Mouse (Mus musculus): ENCODE measurements at regions not wholly inside any gene's neighbourhood (a gene's known extent, or its start where the extent isn't known, plus 50 kb on each side); places are given as distances from the start of the nearest gene placed in this dataset.
A peak's percentile ranks its signal among the peaks of the same experiment; 100 is the strongest.

DNA sequence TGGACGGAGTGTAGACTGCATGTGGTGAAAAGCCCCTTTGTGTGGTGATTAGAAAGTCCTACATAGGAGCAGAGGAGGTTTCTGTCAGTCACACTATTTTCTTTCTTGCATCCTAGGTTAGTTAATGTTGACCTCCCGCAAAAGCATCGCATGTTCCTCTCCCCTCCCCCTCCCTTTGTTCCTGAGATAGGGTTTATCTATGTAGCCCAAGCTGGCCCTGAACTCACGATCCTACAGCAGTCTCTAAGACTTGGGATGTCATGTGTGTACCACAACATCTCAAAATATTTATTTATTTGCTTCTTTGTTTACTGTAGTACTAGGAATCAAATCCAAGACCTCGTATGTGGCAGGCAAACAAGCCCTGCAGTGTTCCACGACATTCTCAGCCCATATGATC lies 116.2 kb upstream of the Serp2 start:
- no peak for DNase-seq (ENCODE audit: low read depth)

DNA sequence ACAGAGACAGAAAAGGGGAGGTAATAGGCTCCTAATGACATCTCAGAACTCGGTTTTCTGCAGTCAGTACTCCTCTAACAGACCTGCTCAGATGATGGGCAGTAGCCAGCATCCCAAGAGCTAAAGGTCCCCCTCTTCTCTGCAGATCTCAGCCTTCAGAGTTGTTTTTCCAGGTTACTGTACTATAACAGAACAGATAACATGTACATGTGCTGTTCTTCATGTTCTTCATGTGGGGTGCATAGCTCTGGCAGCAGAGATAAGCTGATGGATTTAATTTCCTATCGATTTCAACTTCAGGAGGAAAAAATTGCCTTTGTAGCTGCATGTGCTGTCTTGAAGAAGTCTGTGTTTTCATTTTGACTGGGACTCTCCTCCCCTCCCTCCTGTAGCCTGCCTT lies 115.8 kb upstream of the Serp2 start:
- no peak for DNase-seq (ENCODE audit: low read depth)

DNA sequence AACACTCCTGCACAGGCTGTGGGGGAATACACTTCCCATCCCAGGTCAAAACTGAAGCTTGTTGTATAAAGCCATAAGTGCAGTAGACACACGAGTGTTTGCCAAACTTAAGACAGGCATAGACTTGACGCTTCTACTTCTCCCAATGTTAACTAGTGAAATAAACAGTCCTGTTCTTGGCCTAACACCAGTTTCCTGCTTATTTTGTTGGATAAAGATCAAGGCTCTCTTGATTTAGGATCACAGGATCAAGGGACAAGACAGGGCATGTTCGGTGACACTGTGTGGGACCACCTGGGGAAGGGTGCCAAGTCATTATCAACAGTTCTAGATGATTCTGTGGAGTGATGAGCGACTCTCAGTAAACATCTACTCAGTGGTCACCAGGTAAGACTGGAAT lies 114.3 kb upstream of the Serp2 start:
- DNase-seq (ENCODE audit: low read depth) = no peak

DNA sequence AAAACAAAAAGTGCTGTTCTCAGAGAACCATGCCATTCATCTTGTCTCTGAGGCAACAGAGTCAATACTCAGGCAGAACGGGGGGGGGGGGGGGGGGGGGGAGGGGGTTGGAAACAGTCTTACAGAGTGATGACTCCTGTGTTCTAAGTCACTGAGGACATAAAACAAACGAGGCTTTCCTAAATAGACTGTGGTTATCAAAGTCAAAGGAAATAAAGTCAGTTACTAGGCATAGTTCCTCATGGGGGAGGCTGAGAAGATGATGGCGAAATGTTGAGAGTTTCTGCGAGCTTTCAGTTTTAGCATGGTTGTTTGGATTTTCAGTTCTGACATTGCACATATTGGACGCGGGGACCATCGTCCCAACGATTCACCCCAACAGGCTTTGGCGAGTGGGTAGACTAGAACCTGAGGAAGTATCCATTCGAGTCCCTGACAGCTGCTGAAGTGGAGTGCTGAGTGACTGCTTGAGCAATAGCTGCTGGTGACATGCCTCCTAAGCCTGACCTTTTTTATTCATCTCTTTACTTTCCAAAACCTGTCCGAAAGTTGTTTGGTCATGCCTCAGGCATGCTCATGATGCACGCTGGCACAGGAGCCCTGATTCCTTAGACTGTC lies 109.2 kb upstream of the Serp2 start:
- peak; percentile 6 for DNase-seq (ENCODE audit: low read depth)

DNA sequence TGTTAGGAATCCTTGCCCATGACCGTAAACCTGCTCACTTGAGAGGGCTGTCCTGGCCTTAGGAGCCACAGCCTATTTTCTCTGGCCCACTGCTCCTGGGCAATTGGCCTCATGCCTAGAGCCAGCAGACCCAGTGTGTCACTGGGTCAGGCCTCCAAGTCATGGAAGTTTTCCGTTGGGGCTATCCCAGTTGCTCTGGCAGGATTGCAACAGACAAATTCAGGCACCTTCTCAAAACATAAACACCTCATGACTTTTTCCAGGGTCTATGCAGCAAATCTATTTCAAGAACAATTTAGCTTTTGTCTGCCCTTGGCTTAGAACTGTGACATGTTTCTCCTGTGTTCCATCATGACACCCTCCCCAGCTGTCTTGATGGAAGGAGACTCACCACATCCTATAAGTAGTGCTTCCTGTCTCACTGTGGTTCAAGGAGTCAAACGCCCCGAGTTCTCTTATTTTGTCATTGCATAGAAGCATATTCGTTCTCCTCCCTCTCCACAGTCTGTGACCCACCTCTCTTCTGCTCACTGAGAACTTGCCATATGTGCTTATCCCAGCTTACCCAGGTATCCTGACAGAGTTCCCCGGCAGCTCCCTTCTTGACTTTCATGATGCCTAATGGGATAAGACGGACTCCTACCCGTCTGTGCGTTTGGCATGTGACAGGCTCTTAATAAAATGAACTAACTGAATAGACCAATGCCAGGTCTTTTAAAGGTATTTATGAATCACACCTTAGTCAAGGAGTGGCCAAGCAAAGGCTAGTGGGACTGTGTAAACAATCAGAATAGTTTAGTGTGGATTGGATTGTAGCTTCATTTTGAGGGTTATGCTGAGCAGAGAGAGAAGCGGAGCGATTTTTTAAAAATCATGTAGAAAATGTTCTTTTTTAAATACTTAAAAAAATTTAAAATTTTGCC lies 108.2 kb upstream of the Serp2 start:
- peak; percentile 9 for DNase-seq (ENCODE audit: low read depth)

DNA sequence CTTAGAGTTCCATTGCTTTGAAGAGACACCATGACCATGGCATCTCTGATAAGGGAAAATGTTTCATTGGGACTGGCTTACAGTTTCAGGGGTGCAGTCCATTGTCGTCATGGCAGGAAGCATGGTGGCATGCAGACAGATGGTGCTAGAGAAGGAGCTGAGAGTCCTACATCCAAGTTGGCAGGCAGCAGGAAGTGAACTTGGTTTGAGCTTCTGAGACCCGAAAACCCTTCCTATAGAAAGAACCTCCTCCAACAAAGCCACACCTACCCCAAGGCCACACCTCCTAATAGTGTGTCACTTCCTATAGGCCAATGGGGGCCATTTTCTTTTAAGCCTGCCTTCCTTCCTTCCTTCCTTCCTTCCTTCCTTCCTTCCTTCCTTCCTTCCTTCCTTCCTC lies 107.1 kb upstream of the Serp2 start:
- no peak for DNase-seq (ENCODE audit: low read depth)

DNA sequence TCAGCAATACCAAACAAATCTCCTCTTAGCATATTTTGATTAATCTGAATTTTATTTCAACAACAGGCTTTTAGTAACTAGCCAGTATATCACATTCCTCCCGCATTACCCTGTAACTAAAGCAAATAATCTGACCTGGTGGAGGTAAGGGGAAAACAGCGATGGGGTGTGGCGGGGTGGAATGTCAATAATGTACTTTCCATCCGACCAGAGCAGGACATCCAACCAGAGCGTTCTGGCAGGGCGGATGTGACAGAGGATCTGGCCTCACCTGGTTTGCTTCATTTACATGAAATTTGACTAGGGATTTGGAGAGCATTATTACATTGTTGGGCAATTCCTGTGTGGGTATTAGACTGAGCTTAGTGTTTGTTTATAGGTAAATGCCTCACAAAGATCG lies 106.2 kb upstream of the Serp2 start:
- DNase-seq (ENCODE audit: low read depth) = no peak

DNA sequence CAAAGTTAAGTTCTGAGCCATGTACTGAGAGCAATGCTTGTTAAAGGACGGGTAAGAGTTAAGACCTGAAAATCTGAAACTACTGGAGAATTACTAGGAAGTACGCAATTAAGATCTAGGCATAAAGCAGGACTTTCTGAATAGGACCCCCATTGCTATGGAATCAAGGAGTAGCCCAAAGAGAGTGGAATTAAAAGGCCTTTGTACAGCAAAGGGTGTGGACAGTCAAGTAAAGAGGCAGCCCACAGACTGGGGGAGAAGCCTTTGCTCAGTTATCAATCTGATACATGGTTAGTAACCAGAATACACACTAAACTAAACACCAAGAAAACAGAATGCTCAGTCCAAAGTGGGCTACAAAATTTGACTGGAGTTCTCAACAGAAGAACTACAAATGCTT lies 104.2 kb upstream of the Serp2 start:
- DNase-seq (ENCODE audit: low read depth) = no peak

DNA sequence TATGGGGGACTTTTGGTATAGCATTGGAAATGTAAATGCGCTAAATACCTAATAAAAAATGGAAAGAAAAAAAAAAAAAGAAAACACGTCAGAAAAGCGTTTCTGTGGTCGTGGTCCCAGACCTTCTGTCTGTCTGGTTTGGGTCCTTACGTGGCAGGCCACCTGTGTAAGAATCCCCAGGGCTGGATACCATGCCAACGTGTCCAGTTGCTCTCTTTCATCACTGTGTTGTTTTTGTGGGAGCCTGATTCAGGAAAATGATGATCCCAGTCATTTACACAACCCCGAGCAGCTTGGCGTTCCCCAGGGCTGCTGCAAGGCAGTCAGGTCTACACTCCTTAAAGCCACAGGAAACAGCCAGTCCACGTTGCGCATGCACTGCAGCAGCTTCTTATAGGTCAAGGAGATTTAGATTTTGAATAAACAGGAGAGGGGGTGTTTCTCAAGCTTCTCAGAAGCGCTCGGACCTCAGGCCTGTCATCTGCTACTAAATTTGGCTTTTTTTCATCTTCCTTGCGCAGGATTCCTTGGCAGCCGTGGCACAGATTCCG lies 102.3 kb upstream of the Serp2 start:
- DNase-seq (ENCODE audit: low read depth) = no peak

DNA sequence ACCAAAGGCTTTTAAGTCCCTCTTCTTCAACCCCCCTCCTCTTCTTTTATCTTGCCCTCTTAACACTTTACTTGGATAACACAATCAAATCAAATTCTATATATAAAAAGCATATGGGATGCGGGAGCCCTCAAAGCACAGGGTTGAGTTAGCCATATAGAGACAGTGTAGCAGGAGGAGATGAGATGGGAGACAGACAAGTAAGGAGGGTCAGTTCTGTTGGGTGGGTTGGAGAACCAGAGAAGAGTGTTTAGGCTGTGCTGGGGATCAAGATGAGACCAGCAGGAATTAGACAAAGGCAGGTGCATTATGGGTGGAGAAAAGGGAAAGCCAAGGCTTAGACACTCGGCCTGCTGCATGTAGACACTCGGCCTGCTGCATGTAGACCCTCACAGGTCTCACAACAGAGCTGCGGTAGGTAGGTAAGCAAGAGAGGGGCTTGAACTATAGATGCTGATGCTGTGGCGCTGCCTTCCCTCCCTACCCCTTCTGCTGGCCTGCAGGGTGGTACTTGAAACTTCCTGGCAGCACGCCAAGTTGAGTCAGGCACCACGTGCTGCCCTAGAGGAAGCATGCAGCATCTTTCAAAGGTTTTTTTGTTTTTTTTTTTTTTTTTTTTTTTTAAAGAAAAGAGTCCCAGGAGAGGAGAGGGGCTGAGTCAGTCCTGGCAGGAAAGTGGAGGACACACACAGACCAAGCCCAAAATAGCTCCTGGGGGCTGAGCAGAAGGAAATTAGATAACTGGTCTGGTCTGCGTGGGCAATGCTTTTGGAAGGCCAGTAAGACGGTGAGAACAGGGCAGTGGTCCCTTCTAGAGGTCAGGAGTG lies 101.3 kb upstream of the Serp2 start:
- peak; percentile 20 for DNase-seq (ENCODE audit: low read depth)

DNA sequence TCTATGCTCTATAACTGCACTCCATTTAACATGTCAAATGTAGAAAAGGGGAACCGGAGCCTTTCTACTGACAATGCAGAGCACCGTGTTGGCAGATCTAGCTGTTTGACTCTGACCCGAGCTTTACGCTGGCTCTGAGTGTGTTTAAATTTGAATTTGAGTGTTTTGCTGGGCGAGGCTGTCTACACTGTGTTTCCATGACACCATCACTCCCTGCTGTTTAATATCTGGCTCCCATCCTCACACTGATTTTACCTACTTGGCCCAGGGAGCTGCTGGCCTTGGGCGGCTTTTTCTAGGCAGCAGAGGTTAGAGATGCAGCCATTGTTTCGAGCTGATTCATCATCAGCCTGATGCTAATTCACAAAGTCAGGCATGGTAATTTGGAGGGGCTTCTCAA lies 100.7 kb upstream of the Serp2 start:
- no peak for DNase-seq (ENCODE audit: low read depth)

DNA sequence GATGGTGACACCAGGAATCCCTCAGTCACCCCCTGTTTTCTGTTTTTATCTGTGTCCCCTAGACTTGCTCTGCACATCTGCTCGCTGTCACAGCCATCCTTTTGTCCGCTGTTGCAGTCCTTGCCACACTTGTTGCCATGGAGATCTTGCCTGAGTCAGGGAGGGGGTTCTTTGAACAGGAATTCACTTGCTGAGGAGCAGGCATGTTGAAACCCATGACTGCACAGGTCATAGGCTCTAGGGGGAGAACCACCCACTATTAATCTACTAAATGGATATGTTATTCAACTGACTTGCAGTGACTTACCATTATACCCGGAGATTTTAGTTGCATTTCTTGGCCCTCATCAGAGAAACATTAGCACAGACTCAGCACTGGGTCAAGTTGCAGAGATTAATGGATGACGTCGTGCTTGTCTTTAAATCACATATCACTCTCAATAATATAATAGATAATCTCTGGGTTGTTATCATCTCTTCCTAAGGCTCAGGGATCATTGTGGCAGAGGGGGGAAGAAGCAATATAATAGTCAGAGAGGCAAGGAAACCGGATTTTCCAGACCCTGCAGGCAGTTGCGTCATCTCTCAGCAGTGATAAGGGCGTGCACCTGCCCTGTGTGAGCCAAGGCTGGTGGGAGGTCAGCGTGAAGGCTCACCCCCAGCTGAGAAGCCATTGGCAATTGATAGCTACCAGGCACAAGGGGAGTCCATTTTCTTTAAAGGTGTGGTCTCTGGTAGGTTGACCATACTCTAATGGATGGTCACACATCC lies 95.9 kb upstream of the Serp2 start:
- DNase-seq (ENCODE audit: low read depth) = no peak

DNA sequence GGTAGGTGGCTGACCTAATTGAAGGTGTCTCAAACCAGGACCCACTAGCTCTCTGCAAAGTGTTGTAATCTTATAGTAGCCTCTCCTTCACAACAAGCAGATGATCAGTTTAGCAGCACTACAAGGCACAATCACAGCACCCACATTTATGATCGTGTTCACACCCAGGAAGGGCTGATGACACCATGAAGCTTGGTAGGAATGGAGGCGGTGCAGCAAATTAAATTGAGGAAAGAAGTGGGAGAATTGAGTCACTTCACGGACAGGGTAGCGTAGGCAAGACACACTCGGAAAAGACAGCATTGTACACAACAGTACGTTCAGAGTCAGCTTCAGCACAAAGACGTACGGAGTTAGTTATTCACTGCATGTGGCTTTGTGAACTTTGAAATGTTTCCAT lies 94.4 kb upstream of the Serp2 start:
- no peak for DNase-seq (ENCODE audit: low read depth)

DNA sequence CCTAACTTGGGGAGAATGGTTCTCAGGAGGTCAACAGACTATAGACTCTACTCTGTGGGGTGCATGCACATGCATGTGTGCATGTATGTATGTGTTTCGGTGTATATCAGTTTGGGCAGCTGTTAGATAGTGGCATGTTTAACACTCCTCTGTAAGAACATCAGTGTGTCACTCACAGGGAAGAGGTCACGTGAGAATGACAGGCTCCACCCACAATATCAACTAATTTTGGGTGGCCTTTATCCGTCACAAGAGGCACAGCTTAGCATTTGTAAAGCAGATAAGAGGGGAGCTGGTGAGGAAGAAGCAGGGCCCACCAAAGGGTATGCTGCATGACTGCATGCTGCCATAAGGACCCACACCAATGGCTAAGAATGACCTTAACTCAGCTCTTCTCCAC lies 93.2 kb upstream of the Serp2 start:
- DNase-seq (ENCODE audit: low read depth) = no peak

DNA sequence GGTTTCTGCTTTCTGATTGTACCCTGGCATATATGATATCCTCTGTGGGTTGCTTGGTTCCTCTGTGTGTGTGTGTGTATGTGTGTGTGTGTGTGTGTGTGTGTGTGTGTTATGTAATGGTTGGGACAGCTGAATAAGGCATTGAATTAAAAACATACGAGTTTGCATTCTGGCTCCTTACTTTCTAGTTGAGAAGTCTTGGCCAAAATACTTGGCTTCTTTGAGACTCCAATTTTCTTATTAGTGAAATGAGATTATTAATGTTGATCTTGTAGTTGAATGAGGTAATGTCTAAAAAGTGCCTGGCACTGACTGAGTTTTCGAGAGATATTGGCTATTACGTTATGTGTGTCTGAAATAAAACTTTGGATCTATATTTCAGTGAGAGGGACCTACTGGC lies 88.0 kb upstream of the Serp2 start:
- no peak for DNase-seq (ENCODE audit: low read depth)

DNA sequence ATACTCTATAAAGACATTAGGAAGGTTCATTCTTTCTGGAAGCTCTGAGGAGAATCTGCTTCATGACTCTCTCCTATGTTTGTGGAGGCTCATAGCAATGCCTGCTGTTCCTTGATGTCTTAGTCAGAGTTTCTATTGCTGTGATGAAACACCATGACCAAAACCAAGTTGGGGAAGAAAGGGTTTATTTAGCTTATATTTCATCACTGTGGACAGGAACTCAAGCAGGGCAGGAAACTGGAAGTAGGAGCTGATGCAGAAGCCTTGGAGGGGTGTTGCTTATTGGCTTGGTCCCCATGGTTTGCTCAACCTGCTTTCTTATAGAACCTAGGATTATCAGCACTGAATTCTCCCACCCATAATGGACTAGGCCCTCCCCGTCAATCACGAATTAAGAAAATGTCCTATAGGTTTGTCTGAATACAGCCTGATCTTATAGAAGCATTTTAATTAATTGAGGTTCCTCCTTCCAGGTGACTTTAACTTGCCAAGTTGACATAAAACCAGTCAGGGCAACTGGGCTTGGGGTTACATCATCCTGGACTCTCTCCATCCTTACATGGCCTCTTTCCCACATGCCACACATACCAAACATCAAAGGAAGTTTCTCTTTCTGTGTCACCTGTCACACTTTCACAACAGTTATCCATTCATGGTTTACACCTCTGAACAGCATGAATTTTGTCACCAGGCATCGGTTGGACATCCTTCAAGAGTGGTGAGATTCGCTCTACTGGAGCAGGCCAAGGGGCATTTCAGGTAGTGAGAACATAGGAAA lies 85.3 kb upstream of the Serp2 start:
- DNase-seq (ENCODE audit: low read depth) = no peak

DNA sequence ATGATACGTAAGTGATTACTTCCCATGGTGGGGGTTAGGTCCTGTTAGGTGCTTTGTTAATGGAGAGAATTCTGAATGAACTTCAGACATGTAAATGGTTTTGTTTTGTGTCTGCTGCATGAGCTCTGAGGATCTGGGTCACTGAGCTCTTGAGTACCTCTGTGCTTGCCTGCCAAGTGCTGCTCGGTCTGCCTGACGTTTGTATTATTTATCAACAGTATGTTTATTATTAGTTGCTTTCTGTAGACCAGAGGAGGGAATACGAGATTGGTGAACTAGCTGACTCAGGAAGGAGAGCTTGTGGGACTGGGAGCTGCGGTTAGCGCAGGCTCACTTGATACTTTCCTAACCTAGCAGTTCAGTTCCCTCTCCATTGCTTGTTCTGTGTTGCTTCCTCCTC lies 76.5 kb upstream of the Serp2 start:
- DNase-seq (ENCODE audit: low read depth) = no peak

DNA sequence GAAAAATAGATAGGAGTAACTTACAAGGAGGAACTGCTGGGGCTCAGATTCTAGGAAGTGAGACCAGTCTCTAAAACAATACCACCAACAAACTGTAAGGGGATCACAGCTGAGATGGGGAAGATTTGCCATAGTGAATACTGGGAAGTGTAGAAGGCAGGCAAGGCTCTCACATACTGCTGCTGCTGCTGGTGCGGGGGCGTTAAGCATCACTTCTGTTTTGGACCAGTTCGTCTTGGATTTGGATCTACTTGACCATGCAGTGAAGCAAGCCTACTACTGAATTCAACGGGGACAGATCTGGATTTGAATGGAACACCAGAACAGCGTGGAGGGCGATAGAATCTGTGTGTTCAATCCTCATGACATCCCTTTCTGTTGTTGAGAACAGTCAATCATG lies 76.1 kb upstream of the Serp2 start:
- no peak for DNase-seq (ENCODE audit: low read depth)

DNA sequence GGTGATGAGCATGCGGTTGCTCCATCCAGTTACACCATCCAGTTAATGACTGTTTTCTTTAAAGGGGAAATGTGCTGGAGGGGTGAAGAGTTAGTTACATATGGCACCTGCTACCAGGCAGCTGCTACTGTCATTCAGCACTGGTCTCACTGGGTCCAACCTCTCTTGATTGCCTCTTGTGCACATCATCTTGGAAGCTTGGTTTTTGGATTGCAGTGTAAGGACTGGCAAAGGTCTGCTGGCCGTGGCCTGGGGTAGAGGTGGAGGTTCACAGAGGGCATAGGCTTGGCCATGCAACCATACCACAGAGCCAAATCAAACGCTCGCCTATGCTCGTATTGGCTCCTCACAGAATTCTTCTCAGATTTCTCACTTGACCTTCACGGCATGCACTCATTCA lies 75.1 kb upstream of the Serp2 start:
- DNase-seq (ENCODE audit: low read depth) = no peak

DNA sequence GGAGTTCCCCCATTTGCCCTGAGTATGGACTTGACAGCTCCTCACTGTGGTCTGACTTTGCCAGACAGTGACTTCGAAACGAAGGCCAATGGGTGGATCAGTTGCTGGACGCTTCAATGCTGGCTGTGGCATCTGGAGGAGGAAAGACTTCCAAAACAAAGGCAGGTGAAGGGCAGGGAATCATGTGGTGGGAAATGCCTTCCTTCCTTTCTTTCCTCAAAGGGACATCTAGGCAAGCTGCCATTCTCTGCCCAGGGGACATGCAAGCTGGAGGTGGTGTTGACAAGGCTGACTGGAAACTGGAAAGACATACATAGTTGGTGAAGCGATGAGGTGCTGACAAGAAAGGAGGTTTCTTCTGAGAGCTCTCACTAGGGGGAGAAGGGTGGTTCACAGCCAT lies 74.5 kb upstream of the Serp2 start:
- no peak for DNase-seq (ENCODE audit: low read depth)

DNA sequence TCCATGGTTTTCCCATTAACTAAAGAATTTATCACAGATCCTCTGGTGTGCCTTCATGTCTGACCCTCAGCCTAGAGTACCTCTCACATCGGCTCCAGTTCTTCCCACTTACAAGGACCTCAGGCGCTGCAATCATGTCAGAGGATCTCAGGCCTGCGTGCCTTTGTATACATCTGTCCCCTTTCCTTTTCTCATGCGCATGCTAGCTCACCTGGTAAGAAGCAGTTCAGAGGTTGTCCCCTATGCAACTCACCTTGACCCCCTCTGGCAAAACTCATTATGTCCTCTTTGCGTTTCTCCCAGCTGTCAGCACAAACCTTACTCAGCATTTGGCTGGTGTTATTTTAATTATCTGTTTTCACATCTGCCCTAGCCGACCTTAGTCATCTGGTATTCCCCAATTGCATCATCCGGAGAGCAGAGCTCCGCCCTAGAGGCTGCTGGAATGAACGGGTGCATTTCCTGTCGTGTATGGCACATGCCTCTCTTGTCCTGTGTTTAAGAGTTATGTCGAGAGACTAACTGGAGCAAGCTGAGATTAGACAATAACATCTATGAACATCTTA lies 73.3 kb upstream of the Serp2 start:
- peak; percentile 11 for DNase-seq (ENCODE audit: low read depth)

Measured in induced T-regulatory cell, adult 2 months (primary cell).